ENCODE assay signal across 9 mouse cellular contexts in the genomic region with DNA sequence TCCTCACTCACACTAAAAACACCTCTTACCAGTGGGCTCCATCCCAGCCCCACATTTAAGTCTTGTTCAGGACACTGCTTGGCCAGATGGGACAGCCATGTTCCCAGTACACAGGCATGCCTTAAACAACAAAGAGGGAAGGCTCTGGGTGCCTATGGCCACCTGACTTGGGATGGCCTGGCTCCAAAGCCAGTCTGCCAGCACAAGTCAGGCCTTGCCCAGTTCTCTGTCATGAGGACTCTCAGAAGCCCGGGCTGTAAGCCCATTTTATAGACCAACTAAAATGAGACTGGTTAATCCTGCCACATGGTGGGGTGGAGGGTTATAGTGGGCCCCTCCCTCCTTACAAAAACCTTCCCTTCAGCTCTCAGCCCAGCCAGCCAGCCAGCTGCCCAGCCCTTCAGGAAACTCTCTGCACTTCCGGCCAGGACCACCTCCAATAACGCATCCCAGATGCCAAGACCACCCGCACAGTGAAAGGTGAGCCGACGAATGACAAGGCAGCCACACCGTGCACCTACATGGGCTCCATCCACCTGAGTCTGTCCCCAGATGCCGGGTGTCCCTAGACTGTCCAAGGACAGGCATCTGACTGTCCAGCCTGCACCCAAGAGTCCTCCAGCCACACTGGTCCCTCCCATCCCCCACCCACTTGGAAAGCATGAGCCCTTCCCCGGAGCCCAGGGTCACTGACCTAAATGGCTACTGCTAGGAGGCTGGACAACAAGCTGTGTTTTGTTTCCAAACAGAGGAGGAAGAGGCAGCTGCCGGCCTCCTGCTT. TPM values are rescaled to one million over a fixed set of nuclear protein-coding genes. Genes with fewer than 3 reads are reported as not detected.
DNase-seq lines count a peak whose midpoint lies in the region; ATAC-seq and TF ChIP-seq lines count a peak whose summit lies in the region.
"Had no signal": no experiment of that assay in that cellular context is flagged by ENCODE, and none has a peak within 500 bp of the region (broad histone marks: within the 10 kb centered on the region; RNA-seq: fewer than 3 reads in every experiment).

No protein-coding gene starts in this region.

- peak; percentile 64 to 70 for DNase-seq in cerebellum, postnatal 10 days
- DNase-seq in cerebellum, postnatal 4 days (ENCODE audit: low spot score in 2 of 2), result no peak
- no peak for DNase-seq in lung, embryonic 14.5 days
- DNase-seq in lung, postnatal 4 days, result no peak
- no peak for DNase-seq in hindbrain, postnatal 0 days (ENCODE audit: low spot score)
- peak; percentile 40 for DNase-seq in retina, embryonic 14.5 days (ENCODE audit: low spot score)
- DNase-seq in left cerebral cortex, adult 8-10 months (ENCODE audit: low spot score in 2 of 2), result no peak

- no peak for TF ChIP-seq CTCF in lung, embryonic 14.5 days (IDR thresholded peaks at IDR 0.05; ENCODE audit: low read depth)
- no peak for TF ChIP-seq CTCF in hindbrain, postnatal 0 days (IDR thresholded peaks at IDR 0.05; ENCODE audit: low read depth)

- no peak overlapping the region for H3K9ac ChIP-seq in lung, embryonic 14.5 days
- H3K9ac ChIP-seq in hindbrain, postnatal 0 days (replicated peaks; ENCODE audit: low read length), result no peak overlapping the region

- 0 out of 2 replicates have a peak, but pooled peaks have one; percentile 46 for ATAC-seq in lung, embryonic 14.5 days (ENCODE audit: insufficient read depth)
- peak; percentile 49; the same call in 1 of the 2 replicates for ATAC-seq in hindbrain, postnatal 0 days
- ATAC-seq in CD4-positive, CD25-positive, alpha-beta regulatory T cell, adult 4 months, result no peak
- ATAC-seq: activated CD4-positive, CD25-positive, alpha-beta regulatory T cell, adult 4 months had no signal

- no peaks in the 10 kb centered on the region for H3K9me3 ChIP-seq in lung, embryonic 14.5 days (ENCODE audit: low read depth, low read length)
- H3K9me3 ChIP-seq in hindbrain, postnatal 0 days (ENCODE audit: low read length), result no peaks in the 10 kb centered on the region

- no peaks in the 10 kb centered on the region for H3K27me3 ChIP-seq in lung, embryonic 14.5 days (ENCODE audit: insufficient read depth, low read length)
- H3K27me3 ChIP-seq in hindbrain, postnatal 0 days (ENCODE audit: insufficient read depth, low read length), result no peaks in the 10 kb centered on the region

- no peaks in the 10 kb centered on the region for H3K36me3 ChIP-seq in lung, embryonic 14.5 days (ENCODE audit: insufficient read depth)
- no peaks in the 10 kb centered on the region for H3K36me3 ChIP-seq in hindbrain, postnatal 0 days (ENCODE audit: insufficient read depth, low read length)

- 29% methylated on average over 10 of the region's 10 CpGs for WGBS in lung, embryonic 14.5 days
- 56% methylated on average over 10 of the region's 10 CpGs for WGBS in hindbrain, postnatal 0 days

- no peak overlapping the region for H3K27ac ChIP-seq in lung, embryonic 14.5 days (ENCODE audit: low read depth)
- H3K27ac ChIP-seq in hindbrain, postnatal 0 days, result no peak overlapping the region

- no peaks in the 10 kb centered on the region for H3K4me1 ChIP-seq in lung, embryonic 14.5 days (ENCODE audit: insufficient read depth)
- H3K4me1 ChIP-seq in hindbrain, postnatal 0 days (ENCODE audit: insufficient read depth, low read length), result no peaks in the 10 kb centered on the region; the same call in 1 of the 2 replicates

- no peak overlapping the region for H3K4me2 ChIP-seq in lung, embryonic 14.5 days
- no peak overlapping the region for H3K4me2 ChIP-seq in hindbrain, postnatal 0 days (ENCODE audit: low read depth, low read length)

- no peak overlapping the region for H3K4me3 ChIP-seq in lung, embryonic 14.5 days (ENCODE audit: low read depth, low read length)
- H3K4me3 ChIP-seq in hindbrain, postnatal 0 days (ENCODE audit: low read length), result no peak overlapping the region

RNA-seq across cellular contexts. Expression of a gene that starts 11.6 kb away (rescaled TPM):
- 3.0 and 4.8 TPM in 2 replicates for polyA plus RNA-seq in lung, embryonic 14.5 days (2014; fragmentation: Nextera tagmentation; extraction: Ambion mirVana)
- total RNA-seq in hindbrain, postnatal 0 days (2014; rRNA removed), result 11.0 and 13.9 TPM in 2 replicates
- 8.8 and 10.7 TPM in 2 replicates for polyA plus RNA-seq in hindbrain, postnatal 0 days (2015; fragmentation: Nextera tagmentation; extraction: Ambion mirVana)
- 1 to 10 TPM; 2.4 to 3.3 (median 2.7) TPM for total RNA-seq in left cerebral cortex, adult 8-10 months (2022)
- polyA plus RNA-seq in CD4-positive, CD25-positive, alpha-beta regulatory T cell, adult 4 months (2017; shearing (Covaris generic)), result not detected
- polyA plus RNA-seq: activated CD4-positive, CD25-positive, alpha-beta regulatory T cell, adult 4 months had no signal

RNA-seq across cellular contexts. Expression of a gene that starts 50.9 kb away (rescaled TPM):
- polyA plus RNA-seq in lung, embryonic 14.5 days (2014; fragmentation: Nextera tagmentation; extraction: Ambion mirVana), result 37.6 and 39.8 TPM in 2 replicates
- total RNA-seq in hindbrain, postnatal 0 days (2014; rRNA removed), result 126 and 158 TPM in 2 replicates
- 23.2 and 24.3 TPM in 2 replicates for polyA plus RNA-seq in hindbrain, postnatal 0 days (2015; fragmentation: Nextera tagmentation; extraction: Ambion mirVana)
- 100 to 1,000 TPM in 2 of 4 experiments, 10 to 100 TPM in 2; 97.1 to 104 (median 99.7) TPM for total RNA-seq in left cerebral cortex, adult 8-10 months (2022)
- polyA plus RNA-seq in CD4-positive, CD25-positive, alpha-beta regulatory T cell, adult 4 months (2017; shearing (Covaris generic)), result 10 to 100 TPM in 1 of 2 experiments, 1 to 10 TPM in 1; 8.8 to 18.3 TPM

Comparison
In these comparisons a context has a peak if more than half of its experiments do, and no peak if none do; other contexts are left out.
1. DNase-seq: peak in cerebellum, postnatal 10 days (2 of 2) and retina, embryonic 14.5 days (single experiment); none in cerebellum, postnatal 4 days (0 of 2), lung, embryonic 14.5 days (single experiment), lung, postnatal 4 days (0 of 2), hindbrain, postnatal 0 days (single experiment) and left cerebral cortex, adult 8-10 months (0 of 2).